In genomic region chr9:69397432-69397759, GRCm38 (mm10) we compare ENCODE assay signal across 8 mouse cellular contexts. TPM values are rescaled to one million over a fixed set of nuclear protein-coding genes. Genes with fewer than 3 reads are reported as not detected.
DNase-seq lines count a peak whose midpoint lies in the region; ATAC-seq and TF ChIP-seq lines count a peak whose summit lies in the region.

No protein-coding gene starts in this region.

- WGBS in lung, embryonic 14.5 days = 54% methylated on average over 2 of the region's 2 CpGs
- 64% methylated on average over 2 of the region's 2 CpGs for WGBS in limb, embryonic 13.5 days
- WGBS in neural tube, embryonic 15.5 days = 61% methylated on average over 2 of the region's 2 CpGs

- peak overlapping the region; percentile 83 for H3K4me2 ChIP-seq in lung, embryonic 14.5 days
- H3K4me2 ChIP-seq in limb, embryonic 13.5 days (replicated peaks) = peak overlapping the region; percentile 83
- peak overlapping the region; percentile 93 for H3K4me2 ChIP-seq in neural tube, embryonic 15.5 days

- H3K4me3 ChIP-seq in lung, embryonic 14.5 days (ENCODE audit: low read depth, low read length) = peak overlapping the region; percentile 77
- peak overlapping the region; percentile 71 for H3K4me3 ChIP-seq in limb, embryonic 13.5 days
- peak overlapping the region; percentile 77 for H3K4me3 ChIP-seq in neural tube, embryonic 15.5 days (replicated peaks)

- H3K4me1 ChIP-seq in lung, embryonic 14.5 days (ENCODE audit: insufficient read depth) = no peaks in the 10 kb centered on the region
- peaks cover 10% of the 10 kb centered on the region for H3K4me1 ChIP-seq in limb, embryonic 13.5 days
- peaks cover 12% of the 10 kb centered on the region for H3K4me1 ChIP-seq in neural tube, embryonic 15.5 days

- ATAC-seq in lung, embryonic 14.5 days (ENCODE audit: insufficient read depth) = peak; percentile 38; the same call in 1 of the 2 replicates
- ATAC-seq in erythroblast, adult 5-6 weeks (replicated peaks; ENCODE audit: low FRiP score, poor library complexity, severe bottlenecking) = peak; percentile 35; the same call in 1 of the 2 replicates
- ATAC-seq in limb, embryonic 13.5 days (ENCODE audit: low FRiP score, low read depth) = peak; percentile 53
- peak; percentile 42 for ATAC-seq in neural tube, embryonic 15.5 days (ENCODE audit: low FRiP score)

- H3K9me3 ChIP-seq in lung, embryonic 14.5 days (ENCODE audit: low read depth, low read length) = no peaks in the 10 kb centered on the region
- no peaks in the 10 kb centered on the region for H3K9me3 ChIP-seq in limb, embryonic 13.5 days
- no peaks in the 10 kb centered on the region for H3K9me3 ChIP-seq in neural tube, embryonic 15.5 days (replicated peaks)

- peak overlapping the region; percentile 96 for H3K27ac ChIP-seq in lung, embryonic 14.5 days (ENCODE audit: low read depth)
- H3K27ac ChIP-seq in limb, embryonic 13.5 days = peak overlapping the region; percentile 91
- peak overlapping the region; percentile 95 for H3K27ac ChIP-seq in neural tube, embryonic 15.5 days (replicated peaks)

- H3K9ac ChIP-seq in lung, embryonic 14.5 days = peak overlapping the region; percentile 91
- H3K9ac ChIP-seq in limb, embryonic 13.5 days = peak overlapping the region; percentile 82
- H3K9ac ChIP-seq in neural tube, embryonic 15.5 days (replicated peaks) = peak overlapping the region; percentile 91

- DNase-seq in lung, embryonic 14.5 days = no peak
- no peak for DNase-seq in lung, adult 18-20 months
- DNase-seq in frontal cortex, postnatal 36 days (ENCODE audit: low spot score in 2 of 2) = no peak
- DNase-seq in adrenal gland, adult 18-20 months (ENCODE audit: low spot score in 2 of 2) = no peak
- DNase-seq in testis, postnatal 14 days (ENCODE audit: low spot score) = no peak

- TF ChIP-seq CTCF in lung, embryonic 14.5 days (IDR thresholded peaks at IDR 0.05; ENCODE audit: low read depth) = no peak

- no peaks in the 10 kb centered on the region for H3K27me3 ChIP-seq in lung, embryonic 14.5 days (ENCODE audit: insufficient read depth, low read length)
- no peaks in the 10 kb centered on the region for H3K27me3 ChIP-seq in limb, embryonic 13.5 days
- no peaks in the 10 kb centered on the region for H3K27me3 ChIP-seq in neural tube, embryonic 15.5 days (replicated peaks)

- no peaks in the 10 kb centered on the region for H3K36me3 ChIP-seq in lung, embryonic 14.5 days (ENCODE audit: insufficient read depth)
- H3K36me3 ChIP-seq in limb, embryonic 13.5 days = 0 out of 2 replicates have a peak, but pooled peaks cover 3% of the 10 kb centered on the region
- H3K36me3 ChIP-seq in neural tube, embryonic 15.5 days = no peaks in the 10 kb centered on the region

RNA-seq across cellular contexts. Expression of gene Ice2, which starts 0.3 kb away (rescaled TPM):
- 24.0 and 25.0 TPM in 2 replicates for polyA plus RNA-seq in lung, embryonic 14.5 days (2014; fragmentation: Nextera tagmentation; extraction: Ambion mirVana)
- 3.6 and 4.6 TPM in 2 replicates for total RNA-seq in erythroblast, adult 5-6 weeks (2015; ENCODE audit: low replicate concordance)
- 7.1 and 11.3 TPM in 2 replicates for total RNA-seq in erythroblast, adult 5-6 weeks (2017; ENCODE audit: low replicate concordance)
- polyA plus RNA-seq in limb, embryonic 13.5 days (2015; fragmentation: Nextera tagmentation; extraction: Ambion mirVana) = 20.0 and 22.2 TPM in 2 replicates
- 10.1 and 11.0 TPM in 2 replicates for polyA plus RNA-seq in neural tube, embryonic 15.5 days (2015; fragmentation: Nextera tagmentation; extraction: Ambion mirVana)
- 10 to 100 TPM; 15.0 to 16.1 TPM for total RNA-seq in adrenal gland, adult 18-20 months (2021)

RNA-seq across cellular contexts. Expression of gene Anxa2, which starts 56.0 kb away (rescaled TPM):
- polyA plus RNA-seq in lung, embryonic 14.5 days (2014; fragmentation: Nextera tagmentation; extraction: Ambion mirVana) = 474 and 484 TPM in 2 replicates
- 112 and 115 TPM in 2 replicates for total RNA-seq in erythroblast, adult 5-6 weeks (2015; ENCODE audit: low replicate concordance)
- 51.4 and 73.2 TPM in 2 replicates for total RNA-seq in erythroblast, adult 5-6 weeks (2017; ENCODE audit: low replicate concordance)
- 691 and 735 TPM in 2 replicates for polyA plus RNA-seq in limb, embryonic 13.5 days (2015; fragmentation: Nextera tagmentation; extraction: Ambion mirVana)
- 251 and 335 TPM in 2 replicates for polyA plus RNA-seq in neural tube, embryonic 15.5 days (2015; fragmentation: Nextera tagmentation; extraction: Ambion mirVana)
- total RNA-seq in adrenal gland, adult 18-20 months (2021) = 100 to 1,000 TPM; 340 to 537 TPM
